Mouse (Mus musculus): ENCODE data around the gene Tmem234.

GRCm38 (mm10) chr4:129625496-129625895 is 25.0 kb downstream of the Tmem234 start:
- no peak for TF ChIP-seq GATA1 (IDR thresholded peaks at IDR 0.05; ENCODE audit: low read length)
- TF ChIP-seq TAL1 (IDR thresholded peaks at IDR 0.05; ENCODE audit: low read length): no peak
